Mouse (Mus musculus): Measurements from ENCODE around the gene Zfp663. TPM values are rescaled to one million over a fixed set of nuclear protein-coding genes. Genes with fewer than 3 reads are reported as not detected.

Zfp663 gene
- polyA plus RNA-seq, 1 experiment from 2014 or later = 0.23 TPM

DNA sequence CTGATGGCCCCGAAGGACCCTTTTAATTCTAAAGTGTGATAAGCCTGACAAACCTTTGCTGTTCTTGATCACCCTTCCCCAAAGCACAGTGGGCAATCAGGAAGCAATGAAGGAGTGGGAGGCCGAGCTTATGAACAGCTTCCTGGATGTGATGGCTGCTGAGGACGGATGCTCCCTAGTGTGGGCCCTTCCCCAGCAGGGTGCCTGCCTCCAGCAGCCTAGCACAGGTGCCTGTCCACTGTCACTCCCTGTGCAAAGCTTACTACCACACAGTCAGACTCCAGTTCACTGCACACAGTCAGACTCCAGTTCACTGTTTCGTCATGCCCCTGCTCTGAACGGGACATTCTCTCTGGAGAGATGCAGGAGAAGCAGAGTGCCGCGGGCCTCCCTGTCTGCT, 56.1 kb downstream of the Zfp663 start:
- Histone ChIP-seq H3K4me2 (replicated peaks; ENCODE audit: low read depth, low read length) (no peak overlapping the region), H3K9me3 (ENCODE audit: control insufficient read depth, low read depth, low read length) (no peaks in the 10 kb centered on the region), H3K9ac (replicated peaks; ENCODE audit: low read depth, low read length) (no peak overlapping the region), H3K4me1 (ENCODE audit: control insufficient read depth, insufficient read depth, low read length) (peaks cover 12% of the 10 kb centered on the region), H3K27ac (ENCODE audit: low read length) (no peak overlapping the region), H3K27me3 (ENCODE audit: control insufficient read depth, insufficient read depth, low read length) (no peaks in the 10 kb centered on the region), H3K36me3 (ENCODE audit: control insufficient read depth, insufficient read depth, low read length) (peaks cover 48% of the 10 kb centered on the region), H3K4me3 (ENCODE audit: low read depth, low read length) (no peak overlapping the region)
- no peak for ATAC-seq (ENCODE audit: insufficient number of reproducible peaks, insufficient read depth, low FRiP score, low read depth)
- 75% methylated on average over 7 of the region's 7 CpGs for WGBS

- ATAC-seq (ENCODE audit: insufficient number of reproducible peaks, insufficient read depth, low FRiP score, low read depth) = no peak
- Histone ChIP-seq H3K9me3 (ENCODE audit: control insufficient read depth, low read depth, low read length) (no peaks in the 10 kb centered on the region), H3K4me1 (ENCODE audit: control insufficient read depth, insufficient read depth, low read length) (peaks cover 4% of the 10 kb centered on the region; the same call in 1 of the 2 replicates), H3K4me2 (replicated peaks; ENCODE audit: low read depth, low read length) (no peak overlapping the region), H3K27ac (ENCODE audit: low read length) (no peak overlapping the region), H3K9ac (replicated peaks; ENCODE audit: low read depth, low read length) (no peak overlapping the region), H3K4me3 (ENCODE audit: low read depth, low read length) (no peak overlapping the region), H3K27me3 (ENCODE audit: control insufficient read depth, insufficient read depth, low read length) (no peaks in the 10 kb centered on the region), H3K36me3 (ENCODE audit: control insufficient read depth, insufficient read depth, low read length) (peaks cover 53% of the 10 kb centered on the region)
- WGBS = 93% methylated on average over 12 of the region's 12 CpGs
Measured at GRCm38 (mm10) chr2:165311577-165311976, 57.0 kb downstream of the Zfp663 start.

DNA sequence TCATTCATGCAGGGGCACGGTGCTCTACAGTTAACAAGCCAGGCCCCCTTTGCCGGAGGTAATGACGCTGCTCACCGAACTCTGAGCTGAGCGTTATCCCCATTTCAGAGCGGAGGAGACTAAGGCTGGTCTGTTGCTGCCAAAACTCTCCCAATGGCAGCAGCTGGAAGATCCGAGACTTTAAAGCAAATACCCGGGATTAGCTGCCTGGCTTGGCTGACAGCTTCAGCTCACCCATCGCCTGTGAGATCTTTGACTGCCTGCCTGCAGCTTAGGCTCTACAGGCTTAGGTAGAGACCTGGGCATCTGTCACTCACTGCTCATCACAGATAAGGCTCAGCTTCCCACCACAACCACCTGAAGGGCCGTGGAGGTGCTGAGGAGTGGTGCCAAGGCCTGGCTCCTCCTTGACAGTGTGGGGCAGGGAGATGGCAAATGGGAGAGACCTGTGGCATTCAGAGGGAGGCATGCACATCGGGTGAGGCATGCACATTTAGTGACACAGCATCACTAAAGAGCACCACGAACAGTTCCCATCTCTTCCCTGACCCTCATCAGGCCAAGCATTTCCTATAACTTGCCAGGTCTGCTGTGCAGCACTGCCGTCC, 57.6 kb downstream of the Zfp663 start:
- Histone ChIP-seq H3K27ac (ENCODE audit: low read length) (no peak overlapping the region), H3K9ac (replicated peaks; ENCODE audit: low read depth, low read length) (no peak overlapping the region), H3K27me3 (ENCODE audit: control insufficient read depth, insufficient read depth, low read length) (no peaks in the 10 kb centered on the region), H3K4me3 (ENCODE audit: low read depth, low read length) (no peak overlapping the region), H3K9me3 (ENCODE audit: control insufficient read depth, low read depth, low read length) (no peaks in the 10 kb centered on the region), H3K4me2 (replicated peaks; ENCODE audit: low read depth, low read length) (no peak overlapping the region), H3K36me3 (ENCODE audit: control insufficient read depth, insufficient read depth, low read length) (peaks cover 50% of the 10 kb centered on the region), H3K4me1 (ENCODE audit: control insufficient read depth, insufficient read depth, low read length) (no peaks in the 10 kb centered on the region)
- ATAC-seq (ENCODE audit: insufficient number of reproducible peaks, insufficient read depth, low FRiP score, low read depth) = no peak
- WGBS = 72% methylated on average over 13 of the region's 13 CpGs

- no peak overlapping the region for H3K4me2 ChIP-seq (replicated peaks; ENCODE audit: low read depth, low read length)
- no peaks in the 10 kb centered on the region for H3K4me1 ChIP-seq (ENCODE audit: control insufficient read depth, insufficient read depth, low read length)
- H3K27ac ChIP-seq (ENCODE audit: low read length) = no peak overlapping the region
- peaks cover 40% of the 10 kb centered on the region for H3K36me3 ChIP-seq (ENCODE audit: control insufficient read depth, insufficient read depth, low read length)
- 83% methylated on average over 6 of the region's 6 CpGs for WGBS
- no peaks in the 10 kb centered on the region for H3K27me3 ChIP-seq (ENCODE audit: control insufficient read depth, insufficient read depth, low read length)
- ATAC-seq (ENCODE audit: insufficient number of reproducible peaks, insufficient read depth, low FRiP score, low read depth) = no peak
- H3K9me3 ChIP-seq (ENCODE audit: control insufficient read depth, low read depth, low read length) = peaks cover 4% of the 10 kb centered on the region; the same call in 1 of the 2 replicates
- H3K4me3 ChIP-seq (ENCODE audit: low read depth, low read length) = no peak overlapping the region
- no peak overlapping the region for H3K9ac ChIP-seq (replicated peaks; ENCODE audit: low read depth, low read length)
Measured at GRCm38 (mm10) chr2:165307801-165308200, 60.7 kb downstream of the Zfp663 start.

- Histone ChIP-seq H3K36me3 (ENCODE audit: control insufficient read depth, insufficient read depth, low read length) (peaks cover 35% of the 10 kb centered on the region), H3K4me2 (replicated peaks; ENCODE audit: low read depth, low read length) (no peak overlapping the region), H3K4me1 (ENCODE audit: control insufficient read depth, insufficient read depth, low read length) (no peaks in the 10 kb centered on the region), H3K9me3 (ENCODE audit: control insufficient read depth, low read depth, low read length) (peaks cover 4% of the 10 kb centered on the region; the same call in 1 of the 2 replicates), H3K27ac (ENCODE audit: low read length) (no peak overlapping the region), H3K9ac (replicated peaks; ENCODE audit: low read depth, low read length) (no peak overlapping the region), H3K4me3 (ENCODE audit: low read depth, low read length) (no peak overlapping the region), H3K27me3 (ENCODE audit: control insufficient read depth, insufficient read depth, low read length) (no peaks in the 10 kb centered on the region)
- ATAC-seq (ENCODE audit: insufficient number of reproducible peaks, insufficient read depth, low FRiP score, low read depth) = no peak
- WGBS = 73% methylated on average over 8 of the region's 8 CpGs
Measured at GRCm38 (mm10) chr2:165305438-165305837, 63.1 kb downstream of the Zfp663 start.

DNA sequence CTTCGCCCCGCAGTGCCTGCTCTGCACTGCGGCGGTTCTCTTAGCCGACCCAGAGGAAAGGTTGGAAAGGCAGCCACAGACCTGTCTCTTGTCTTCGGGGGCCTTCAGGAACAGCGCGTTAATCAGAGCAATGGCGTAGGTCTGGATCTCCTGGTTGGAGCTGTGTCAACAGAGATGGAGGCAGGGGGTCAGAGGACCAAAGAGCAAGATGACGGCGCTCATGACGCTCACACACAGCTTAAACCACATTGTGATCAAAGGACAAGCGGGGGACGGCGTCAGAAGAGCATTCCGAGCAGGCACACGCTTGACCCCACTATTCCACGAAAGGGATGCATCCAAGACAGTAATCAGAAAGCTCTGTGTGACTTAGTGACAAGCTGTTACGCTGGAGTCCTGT, 63.7 kb downstream of the Zfp663 start:
- no peak overlapping the region for H3K27ac ChIP-seq (ENCODE audit: low read length)
- WGBS = 75% methylated on average over 19 of the region's 19 CpGs
- H3K27me3 ChIP-seq (ENCODE audit: control insufficient read depth, insufficient read depth, low read length) = no peaks in the 10 kb centered on the region
- no peak overlapping the region for H3K4me3 ChIP-seq (ENCODE audit: low read depth, low read length)
- no peak for ATAC-seq (ENCODE audit: insufficient number of reproducible peaks, insufficient read depth, low FRiP score, low read depth)
- H3K4me2 ChIP-seq (replicated peaks; ENCODE audit: low read depth, low read length) = no peak overlapping the region
- H3K36me3 ChIP-seq (ENCODE audit: control insufficient read depth, insufficient read depth, low read length) = peaks cover 36% of the 10 kb centered on the region
- H3K9ac ChIP-seq (replicated peaks; ENCODE audit: low read depth, low read length) = no peak overlapping the region
- H3K9me3 ChIP-seq (ENCODE audit: control insufficient read depth, low read depth, low read length) = peaks cover 4% of the 10 kb centered on the region; the same call in 1 of the 2 replicates
- H3K4me1 ChIP-seq (ENCODE audit: control insufficient read depth, insufficient read depth, low read length) = no peaks in the 10 kb centered on the region

DNA sequence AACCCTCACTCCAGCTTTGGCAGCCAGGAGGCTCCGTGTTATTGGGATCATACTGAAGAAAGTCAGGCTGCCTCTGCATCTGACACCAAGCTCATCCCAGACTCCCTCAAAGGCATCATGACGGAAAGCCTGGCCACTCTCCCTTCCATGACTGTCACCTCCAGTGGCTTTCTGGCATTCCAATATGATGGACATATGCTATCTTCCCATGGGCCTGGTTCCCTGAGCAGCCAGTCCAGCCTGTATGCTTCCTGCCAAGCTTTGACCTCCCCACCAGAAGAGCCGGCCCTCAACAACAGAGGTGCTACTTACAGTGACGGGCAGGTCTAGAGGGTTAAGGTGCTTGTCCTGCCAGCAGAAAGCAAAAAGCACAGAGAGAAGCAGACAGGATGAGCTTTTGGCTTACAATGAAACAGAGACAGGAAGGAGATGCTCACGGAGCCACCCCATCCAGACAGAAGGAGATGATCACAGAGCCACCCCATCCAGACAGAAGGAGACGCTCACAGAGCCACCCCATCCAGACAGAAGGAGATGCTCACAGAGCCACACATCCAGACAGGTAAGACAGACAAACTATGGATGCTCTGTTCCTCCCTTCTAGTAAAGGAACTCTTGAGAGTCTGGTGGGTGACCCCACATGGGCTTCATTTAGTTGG, 65.0 kb downstream of the Zfp663 start:
- WGBS = 90% methylated on average over 6 of the region's 6 CpGs
- H3K4me1 ChIP-seq (ENCODE audit: control insufficient read depth, insufficient read depth, low read length) = no peaks in the 10 kb centered on the region
- peaks cover 4% of the 10 kb centered on the region; the same call in 1 of the 2 replicates for H3K9me3 ChIP-seq (ENCODE audit: control insufficient read depth, low read depth, low read length)
- H3K9ac ChIP-seq (replicated peaks; ENCODE audit: low read depth, low read length) = no peak overlapping the region
- H3K36me3 ChIP-seq (ENCODE audit: control insufficient read depth, insufficient read depth, low read length) = peaks cover 32% of the 10 kb centered on the region
- no peak overlapping the region for H3K4me3 ChIP-seq (ENCODE audit: low read depth, low read length)
- H3K4me2 ChIP-seq (replicated peaks; ENCODE audit: low read depth, low read length) = no peak overlapping the region
- no peaks in the 10 kb centered on the region for H3K27me3 ChIP-seq (ENCODE audit: control insufficient read depth, insufficient read depth, low read length)
- no peak overlapping the region for H3K27ac ChIP-seq (ENCODE audit: low read length)
- no peak for ATAC-seq (ENCODE audit: insufficient number of reproducible peaks, insufficient read depth, low FRiP score, low read depth)

DNA sequence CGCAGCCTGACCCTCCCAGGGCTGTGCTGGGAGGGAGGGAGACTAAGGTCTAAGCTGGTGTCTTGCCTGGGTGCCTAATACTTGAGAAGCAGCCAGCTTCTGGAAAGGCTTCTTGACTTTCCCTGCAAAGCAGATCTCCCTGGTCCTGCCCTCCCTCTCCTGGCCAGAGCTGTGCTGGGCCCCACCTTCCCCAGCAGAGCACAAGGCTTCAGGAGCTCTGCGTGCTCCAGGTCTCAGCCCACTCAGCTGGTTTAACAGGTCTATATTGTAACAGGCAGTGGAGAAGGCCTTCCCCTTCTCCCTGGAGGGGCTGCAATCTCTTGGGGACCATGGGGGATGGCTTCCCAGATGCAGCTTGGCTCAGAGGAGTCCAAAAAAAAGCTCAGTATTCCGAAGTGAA, 67.1 kb downstream of the Zfp663 start:
- peaks cover 4% of the 10 kb centered on the region; the same call in 1 of the 2 replicates for H3K9me3 ChIP-seq (ENCODE audit: control insufficient read depth, low read depth, low read length)
- H3K9ac ChIP-seq (replicated peaks; ENCODE audit: low read depth, low read length) = no peak overlapping the region
- peaks cover 43% of the 10 kb centered on the region for H3K36me3 ChIP-seq (ENCODE audit: control insufficient read depth, insufficient read depth, low read length)
- no peaks in the 10 kb centered on the region for H3K4me1 ChIP-seq (ENCODE audit: control insufficient read depth, insufficient read depth, low read length)
- H3K27ac ChIP-seq (ENCODE audit: low read length) = no peak overlapping the region
- no peak for ATAC-seq (ENCODE audit: insufficient number of reproducible peaks, insufficient read depth, low FRiP score, low read depth)
- 59% methylated on average over 3 of the region's 3 CpGs for WGBS
- no peak overlapping the region for H3K4me2 ChIP-seq (replicated peaks; ENCODE audit: low read depth, low read length)
- H3K27me3 ChIP-seq (ENCODE audit: control insufficient read depth, insufficient read depth, low read length) = no peaks in the 10 kb centered on the region
- H3K4me3 ChIP-seq (ENCODE audit: low read depth, low read length) = no peak overlapping the region
